Mouse (Mus musculus) ovary, adult 18-20 months (tissue): ENCODE results near the gene Cltrn.

Experiments
- DNase-seq: peaks from one replicate; pipeline ENCODE4 v3.0.0; 2022; ENCODE audit warnings: low spot score, mixed read lengths

The Cltrn gene

DNA sequence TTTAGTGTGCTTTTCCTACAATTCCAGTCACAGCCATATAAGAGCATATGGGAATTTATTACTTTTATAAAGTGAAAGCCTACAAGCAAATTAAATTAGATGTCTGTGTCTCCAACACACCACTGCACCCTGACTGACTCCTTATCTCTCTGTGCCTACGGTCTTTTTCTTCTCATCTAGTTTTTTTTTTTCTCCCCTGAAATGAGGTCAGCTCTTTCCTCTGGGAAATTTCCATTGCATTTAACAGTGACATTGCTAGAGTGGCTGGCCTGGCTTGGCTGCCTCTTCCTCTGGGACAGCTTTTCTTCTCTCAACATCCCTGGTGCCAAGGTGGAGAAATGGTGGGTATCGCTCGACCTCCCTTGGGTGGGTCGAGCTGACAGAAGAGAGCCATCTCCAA, at the start of gene Cltrn:
TSS of gene Cltrn (plus strand) at position 249 of the 400 bp plus-strand sequence.
- no peak for DNase-seq

DNA sequence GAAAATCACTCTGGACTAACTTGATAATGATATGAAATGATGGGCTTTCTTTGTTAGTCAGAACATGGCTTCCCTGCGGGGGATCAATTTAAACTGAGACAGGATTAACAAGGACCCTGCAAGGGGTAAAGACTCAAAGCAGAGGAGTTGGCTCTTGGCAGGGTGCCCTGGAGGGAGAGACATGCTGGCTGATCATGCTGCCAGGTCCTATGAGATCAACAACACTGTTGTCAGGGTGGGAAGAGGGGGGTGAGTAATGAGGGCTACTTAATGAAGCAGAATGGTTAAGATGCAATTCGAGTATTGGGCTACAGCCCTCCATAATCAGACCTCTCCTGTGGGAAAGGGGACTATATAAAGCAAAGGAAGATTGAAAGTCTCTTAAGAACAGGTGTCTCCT, 49.7 kb upstream of the Cltrn start:
- no peak for DNase-seq

DNA sequence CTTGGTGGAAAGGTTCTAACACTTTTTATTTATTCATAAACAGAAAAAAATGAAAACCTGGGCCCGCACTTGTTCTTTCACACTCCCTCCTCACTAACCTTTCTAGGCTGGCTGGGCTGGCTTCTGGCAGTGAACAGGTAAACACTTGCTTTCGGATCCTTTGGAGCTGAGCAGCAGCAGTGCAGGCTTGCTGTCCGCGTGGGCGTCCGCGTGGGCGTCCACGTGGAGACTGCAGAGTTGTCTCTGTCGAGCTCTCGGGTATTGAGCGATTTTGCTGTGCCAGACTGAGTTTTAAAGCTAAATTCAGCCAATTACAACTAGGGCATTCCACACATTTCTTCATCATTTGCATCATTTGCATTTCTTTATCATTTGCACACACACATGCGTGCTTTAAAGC, 46.6 kb upstream of the Cltrn start:
- no peak for DNase-seq

DNA sequence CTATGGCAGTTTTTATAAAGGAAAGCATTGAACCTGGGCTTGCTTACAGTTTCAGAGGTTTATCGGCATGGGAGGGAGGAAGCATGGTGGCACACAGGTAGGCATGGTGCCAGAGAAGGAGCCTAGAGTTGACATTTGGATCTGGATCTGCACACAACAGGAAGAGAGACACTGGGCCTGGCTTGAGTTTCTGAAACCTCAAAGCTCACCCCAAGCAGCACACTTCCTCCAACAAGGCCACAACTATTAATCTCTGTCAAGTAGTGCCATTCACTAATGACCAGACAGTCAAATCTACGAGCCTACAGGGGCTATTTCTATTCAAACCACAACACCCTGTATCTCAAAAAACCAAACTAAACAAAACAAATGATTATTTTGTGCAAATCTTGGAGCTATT, 41.9 kb upstream of the Cltrn start:
- no peak for DNase-seq

- DNase-seq: no peak
Measured at GRCm38 (mm10) chrX:164055726-164056125, 32.9 kb upstream of the Cltrn start.

GRCm38 (mm10) chrX:164058523-164058922, 30.1 kb upstream of the Cltrn start:
- no peak for DNase-seq

GRCm38 (mm10) chrX:164059070-164059469, 29.6 kb upstream of the Cltrn start:
- DNase-seq: no peak

DNA sequence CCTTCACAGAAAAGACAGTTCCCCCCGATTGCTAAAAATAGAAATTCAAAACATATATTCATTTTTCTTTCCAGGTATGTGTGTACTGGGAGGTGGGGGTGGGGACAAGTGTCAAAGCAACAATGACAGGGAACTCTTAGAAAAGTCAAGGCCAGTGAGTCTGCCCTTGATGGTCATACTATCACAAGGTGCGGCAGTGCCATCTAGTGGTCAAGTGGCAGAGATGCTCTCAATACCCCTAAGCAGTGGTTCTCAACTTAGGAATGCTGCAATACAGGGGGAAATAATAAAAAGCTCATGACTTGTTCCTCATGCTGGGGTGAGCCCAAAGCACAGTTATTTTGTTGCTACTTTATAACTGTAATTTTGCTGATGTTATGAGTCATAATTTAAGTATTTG, 22.4 kb upstream of the Cltrn start:
- peak; percentile 21 for DNase-seq

DNA sequence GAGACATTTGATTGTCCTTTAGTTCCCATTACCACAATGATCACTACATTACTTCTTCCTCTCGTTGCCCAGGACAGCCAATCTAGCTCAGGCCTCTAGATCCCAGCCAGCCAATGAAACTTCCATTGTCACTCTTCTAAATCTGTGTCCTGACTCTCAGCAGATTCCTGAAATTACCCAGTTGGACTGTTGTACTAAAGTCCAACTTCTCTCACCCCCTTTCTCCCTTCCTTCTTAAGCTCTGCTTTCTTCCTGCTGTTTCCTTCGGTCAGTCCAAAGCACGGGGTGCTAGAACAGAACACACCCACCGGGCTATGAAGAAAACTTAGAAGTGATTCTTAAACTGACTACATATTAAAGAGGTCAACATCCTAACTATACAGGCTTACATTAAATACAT, 19.7 kb upstream of the Cltrn start:
- no peak for DNase-seq

- DNase-seq: peak; percentile 91
Measured at GRCm38 (mm10) chrX:164076040-164076775, 12.4 kb upstream of the Cltrn start, which contains the start of gene Siah1b. Siah1b (minus strand) TSS chrX:164076493.

DNA sequence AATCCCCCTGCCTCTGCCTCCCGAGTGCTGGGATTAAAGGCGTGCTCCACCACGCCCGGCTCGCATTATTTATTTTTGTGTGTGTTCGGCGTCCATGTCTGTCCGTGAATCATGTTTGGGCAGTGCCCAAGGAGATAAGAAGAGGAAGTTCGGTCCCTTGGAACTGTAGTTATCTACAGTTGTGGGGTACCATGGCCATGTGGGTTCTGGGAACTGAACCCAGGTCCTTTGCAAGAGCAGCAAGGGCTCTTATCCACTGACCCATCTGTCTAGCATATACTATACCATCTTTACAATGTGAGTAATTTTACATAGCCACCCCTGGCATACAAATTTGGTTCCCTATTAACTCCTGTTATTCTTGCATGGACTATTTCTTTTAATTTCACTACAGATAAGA, 6.6 kb upstream of the Cltrn start:
- no peak for DNase-seq

DNA sequence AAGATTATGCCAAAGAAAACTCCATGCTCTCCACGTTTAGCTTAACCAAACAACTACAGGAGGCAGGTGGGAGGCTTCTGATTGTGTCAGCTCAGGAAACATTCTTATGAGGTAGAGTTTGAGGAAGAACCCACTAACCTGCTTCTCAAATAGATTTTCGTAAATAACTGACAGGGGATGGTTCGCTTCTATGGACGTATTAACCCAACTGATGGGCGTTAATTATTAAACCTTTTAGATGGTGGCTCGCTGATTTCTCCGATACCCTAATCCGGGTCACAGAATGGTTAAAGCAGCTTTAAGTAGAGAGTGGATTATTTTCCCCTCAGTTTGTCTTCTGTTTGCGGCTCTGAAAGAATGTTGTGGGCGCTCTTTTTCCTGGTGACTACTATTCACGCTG, 1.3 kb downstream of the Cltrn start:
- DNase-seq: no peak

DNA sequence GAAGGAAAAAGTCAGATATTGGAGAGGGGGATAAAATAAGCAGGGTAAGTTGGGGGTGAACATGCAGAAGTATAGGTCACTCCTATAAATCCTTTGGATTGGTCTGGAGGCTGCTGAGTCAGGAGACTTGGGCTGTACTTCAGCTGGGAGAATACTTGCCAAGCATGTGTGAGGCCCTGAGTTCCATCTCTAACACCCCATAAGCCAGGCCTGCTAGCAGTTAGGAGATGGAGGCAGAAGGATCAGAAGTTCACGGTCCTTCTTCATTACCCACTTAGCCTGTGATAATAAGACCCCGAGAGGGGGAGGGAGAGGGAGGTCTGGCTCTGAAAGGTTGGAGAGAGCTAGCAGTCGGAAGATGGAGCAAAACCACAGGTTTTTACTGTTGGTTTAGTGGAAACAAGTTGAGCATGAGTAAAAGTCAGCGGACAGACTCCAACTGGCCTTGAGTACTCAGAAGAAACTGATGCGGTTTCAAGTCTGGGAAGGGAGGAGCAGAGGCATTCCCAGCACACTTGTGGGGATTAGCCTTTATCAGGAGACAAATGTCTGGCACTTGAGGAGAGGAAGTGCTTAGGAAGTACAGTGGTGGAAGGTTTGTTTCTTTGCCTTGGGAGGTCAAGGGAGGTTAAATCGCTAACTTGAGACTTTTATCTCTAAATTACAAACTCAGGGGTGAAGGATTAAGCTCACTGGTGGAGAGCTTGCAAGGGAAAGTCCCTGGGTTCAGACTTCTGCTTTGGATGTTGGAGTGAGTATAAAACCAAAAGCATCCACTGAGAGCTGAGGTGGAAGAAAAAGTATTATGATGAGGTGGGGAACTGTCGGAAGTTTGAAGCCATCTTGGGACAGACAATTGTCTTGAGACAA, 3.9 kb downstream of the Cltrn start:
- DNase-seq: no peak

- no peak for DNase-seq
Measured at GRCm38 (mm10) chrX:164093435-164093834, 4.8 kb downstream of the Cltrn start.

DNA sequence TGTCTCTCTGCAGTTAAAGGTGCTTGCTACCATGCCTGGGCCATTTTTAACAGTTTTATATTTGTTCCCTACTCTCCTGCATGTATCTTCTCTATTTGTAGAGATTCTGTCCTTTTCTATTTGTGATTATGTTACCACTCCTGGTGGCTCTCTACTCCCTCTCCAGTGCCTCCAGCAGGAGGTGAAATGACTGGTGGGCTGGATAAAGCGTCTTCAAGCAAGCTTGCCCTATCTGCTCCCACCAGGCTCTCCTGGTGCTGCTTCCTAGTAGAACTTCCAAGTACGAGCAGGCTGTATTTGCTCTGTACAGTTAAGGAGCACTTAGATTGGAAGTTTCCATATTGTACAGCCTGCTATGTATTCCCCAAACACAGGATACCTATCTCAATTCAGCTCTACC, 7.2 kb downstream of the Cltrn start:
- no peak for DNase-seq

DNA sequence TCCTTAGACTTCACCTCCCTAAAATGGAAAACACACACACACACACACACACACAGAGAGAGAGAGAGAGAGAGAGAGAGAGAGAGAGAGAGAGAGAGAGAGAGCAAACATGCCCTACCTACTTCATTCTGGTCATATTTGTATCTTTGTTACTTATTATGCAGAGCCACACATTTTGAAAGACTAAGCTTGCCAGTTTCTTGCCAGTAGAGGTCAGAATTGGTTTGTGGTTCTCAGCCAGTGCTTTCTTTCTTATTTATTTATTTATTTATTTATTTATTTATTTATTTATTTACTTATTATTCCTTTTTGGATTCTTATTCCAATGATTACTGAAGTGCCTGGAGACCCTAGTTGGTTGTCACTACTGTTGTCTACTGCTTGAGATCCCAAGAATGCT, 12.9 kb downstream of the Cltrn start:
- no peak for DNase-seq

DNA sequence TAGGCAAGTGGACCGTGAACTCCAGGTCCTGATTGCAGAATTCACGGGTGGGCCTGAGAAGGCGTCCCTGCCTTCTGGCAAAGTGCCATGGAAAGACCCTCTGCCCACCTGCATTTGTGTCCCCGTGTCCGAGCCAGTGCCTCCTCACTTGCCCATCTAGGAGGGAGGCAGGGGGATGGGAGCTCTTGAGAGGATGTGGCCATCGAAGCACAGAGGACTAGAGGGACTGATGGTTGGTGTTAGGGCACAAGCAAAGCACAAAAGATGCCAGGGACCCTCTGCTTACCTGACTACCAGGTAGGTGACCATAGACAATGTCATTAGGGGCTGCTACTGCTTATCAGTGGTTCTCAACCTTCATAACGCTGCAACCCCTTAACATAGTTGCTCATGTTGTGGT, 13.6 kb downstream of the Cltrn start:
- DNase-seq: no peak

DNA sequence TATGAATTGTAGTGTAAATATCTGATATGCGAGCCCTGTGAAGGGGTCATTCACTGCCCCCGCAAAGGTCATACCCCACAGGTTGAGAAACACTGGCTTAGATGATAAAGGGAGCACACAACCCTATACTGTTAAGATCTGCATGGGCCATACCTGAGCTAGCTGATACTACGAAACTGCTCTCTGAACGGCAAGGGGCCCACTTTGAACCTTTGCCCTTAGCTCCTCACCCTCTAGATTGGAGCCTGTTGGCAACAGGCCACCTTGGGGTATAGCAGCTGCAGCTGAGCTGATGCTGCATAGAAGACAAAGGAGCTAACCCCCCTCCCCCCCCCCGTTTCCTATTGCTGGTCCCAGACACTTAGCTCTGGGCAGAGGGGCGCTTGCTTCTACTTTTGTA, 14.0 kb downstream of the Cltrn start:
- DNase-seq: no peak

DNA sequence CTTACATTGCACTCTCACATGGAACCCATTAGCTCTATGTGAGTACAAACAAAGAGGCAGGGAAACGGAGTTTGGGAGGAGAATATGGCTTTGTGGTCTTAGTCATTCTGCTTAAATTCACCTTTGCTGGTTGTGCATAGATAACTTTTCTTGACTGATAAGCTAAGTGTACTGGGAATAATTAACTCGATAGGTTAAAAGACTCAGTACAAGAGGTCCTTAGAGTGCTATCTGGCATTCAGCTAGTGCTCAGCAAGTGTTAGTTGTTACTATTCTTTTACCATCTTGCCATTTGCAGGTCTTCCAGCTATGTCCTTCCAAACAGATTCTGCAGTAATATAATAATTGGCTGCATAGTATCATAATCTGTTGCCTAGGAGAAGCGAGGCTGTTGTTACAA, 22.5 kb downstream of the Cltrn start:
- no peak for DNase-seq

GRCm38 (mm10) chrX:164113744-164114143, 25.1 kb downstream of the Cltrn start:
- DNase-seq: no peak

DNA sequence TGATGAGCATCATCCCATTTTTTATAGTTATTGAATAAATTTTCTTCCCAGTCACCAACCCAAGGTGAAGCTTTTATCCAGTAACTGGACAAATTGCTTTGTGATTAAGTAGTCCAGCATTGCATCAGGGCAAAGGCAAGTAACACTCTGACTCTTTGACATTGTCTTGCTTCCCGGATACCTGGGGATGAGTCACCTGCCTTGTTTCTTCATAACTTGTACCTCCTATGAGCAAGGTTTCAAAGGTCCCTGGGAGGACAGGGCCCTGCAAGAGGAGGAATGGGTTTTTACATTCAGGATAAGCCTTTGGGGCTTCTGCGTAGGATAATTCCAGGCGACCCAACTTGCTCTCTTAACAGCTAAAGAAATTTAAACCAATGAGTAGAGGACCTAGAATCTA, 35.3 kb downstream of the Cltrn start:
- no peak for DNase-seq

GRCm38 (mm10) chrX:164133531-164133930, 44.9 kb downstream of the Cltrn start:
- DNase-seq: no peak

GRCm38 (mm10) chrX:164135304-164135818, 46.7 kb downstream of the Cltrn start:
- no peak for DNase-seq
